Mouse (Mus musculus): ENCODE measurements around the gene Comtd1. TPM values are rescaled to one million over a fixed set of nuclear protein-coding genes. Genes with fewer than 3 reads are reported as not detected.

Comtd1 gene
- total RNA-seq (2023): 6.9 TPM

GRCm38 (mm10) chr14:21848166-21849154 lies at the start of gene Comtd1:
Gene Comtd1, minus strand, starts transcription at chr14:21848977.

GRCm38 (mm10) chr14:21824938-21825337 lies 23.8 kb downstream of the Comtd1 start, which contains the start of gene Vdac2:
Gene Vdac2, plus strand, starts transcription at chr14:21825238.

Other genes starting within 250 kb of the Comtd1 start
- gene Dupd1, start 134.4 kb downstream of the Comtd1 start, total RNA-seq (2023): not detected
- 53.1 TPM for gene Samd8, start 98.4 kb downstream of the Comtd1 start, total RNA-seq (2023)
- gene Dusp13, start 97.8 kb downstream of the Comtd1 start, total RNA-seq (2023): not detected
- gene Vdac2, start 23.7 kb downstream of the Comtd1 start, total RNA-seq (2023): 136 TPM
- 0.18 TPM for gene Zfp503, start 140.6 kb upstream of the Comtd1 start, total RNA-seq (2023)
- gene Lrmda, start 170.7 kb upstream of the Comtd1 start, total RNA-seq (2023): not detected

All from CD4-positive naive resting alpha-beta T cell, adult 76 days (primary cell).